In genomic region chr8:122807907-122808306, GRCm38 (mm10) we compare ENCODE assay signal across 17 mouse cellular contexts. TPM values are rescaled to one million over a fixed set of nuclear protein-coding genes. Genes with fewer than 3 reads are reported as not detected.
DNase-seq lines count a peak whose midpoint lies in the region; ATAC-seq and TF ChIP-seq lines count a peak whose summit lies in the region.
"Had no signal": no experiment of that assay in that cellular context is flagged by ENCODE, and none has a peak within 500 bp of the region (broad histone marks: within the 10 kb centered on the region; RNA-seq: fewer than 3 reads in every experiment).

No protein-coding gene starts in this region.

- peaks cover 36% of the 10 kb centered on the region for H3K27me3 ChIP-seq in forebrain, embryonic 13.5 days
- peaks cover 86% of the 10 kb centered on the region for H3K27me3 ChIP-seq in forebrain, embryonic 10.5 days (ENCODE audit: poor library complexity, severe bottlenecking)
- no peaks in the 10 kb centered on the region for H3K27me3 ChIP-seq in forebrain, postnatal 0 days (ENCODE audit: insufficient read depth, low read length)
- H3K27me3 ChIP-seq in midbrain, embryonic 15.5 days (replicated peaks) = no peaks in the 10 kb centered on the region
- H3K27me3 ChIP-seq: stomach, embryonic 15.5 days had no signal

- no peak for TF ChIP-seq CTCF in forebrain, postnatal 0 days (IDR thresholded peaks at IDR 0.05; ENCODE audit: low read depth)

- WGBS in forebrain, embryonic 13.5 days = 74% methylated on average over 4 of the region's 4 CpGs
- 83% methylated on average over 4 of the region's 4 CpGs for WGBS in forebrain, embryonic 10.5 days
- 48% methylated on average over 4 of the region's 4 CpGs for WGBS in forebrain, postnatal 0 days
- 74% methylated on average over 4 of the region's 4 CpGs for WGBS in midbrain, embryonic 15.5 days

- no peak for DNase-seq in forebrain, embryonic 10.5 days (ENCODE audit: extremely low spot score, low spot score)
- DNase-seq in left cerebral cortex, postnatal 4 days = peak; percentile 53
- DNase-seq in left cerebral cortex, postnatal 36 days (ENCODE audit: low spot score in 2 of 2) = no peak
- DNase-seq in forebrain, postnatal 0 days = peak; percentile 57
- DNase-seq in lung, postnatal 10 days = no peak
- no peak for DNase-seq in urinary bladder, postnatal 14 days (ENCODE audit: low spot score)
- DNase-seq: kidney, adult 11 months; liver, postnatal 0 days; right cerebral cortex, postnatal 25 days; thymus, postnatal 36 days had no signal

- peaks cover 3% of the 10 kb centered on the region; the same call in 1 of the 2 replicates for H3K36me3 ChIP-seq in forebrain, embryonic 13.5 days (ENCODE audit: poor library complexity, severe bottlenecking)
- H3K36me3 ChIP-seq in forebrain, embryonic 10.5 days (replicated peaks) = peaks cover 18% of the 10 kb centered on the region; the same call in 1 of the 2 replicates
- peaks cover 6% of the 10 kb centered on the region for H3K36me3 ChIP-seq in forebrain, postnatal 0 days (ENCODE audit: insufficient read depth)
- H3K36me3 ChIP-seq in midbrain, embryonic 15.5 days (replicated peaks) = no peaks in the 10 kb centered on the region
- H3K36me3 ChIP-seq: stomach, embryonic 15.5 days had no signal

- H3K4me3 ChIP-seq in forebrain, embryonic 13.5 days = no peak overlapping the region
- no peak overlapping the region for H3K4me3 ChIP-seq in forebrain, embryonic 10.5 days
- H3K4me3 ChIP-seq in forebrain, postnatal 0 days (ENCODE audit: low read depth, low read length) = no peak overlapping the region
- H3K4me3 ChIP-seq in midbrain, embryonic 15.5 days = no peak overlapping the region
- H3K4me3 ChIP-seq: erythroblast, embryonic 14.5 days; heart, embryonic 13.5 days; stomach, embryonic 15.5 days had no signal

- no peak overlapping the region for H3K4me2 ChIP-seq in forebrain, embryonic 13.5 days
- H3K4me2 ChIP-seq in forebrain, postnatal 0 days (ENCODE audit: low read depth) = no peak overlapping the region
- no peak overlapping the region for H3K4me2 ChIP-seq in midbrain, embryonic 15.5 days
- H3K4me2 ChIP-seq: heart, embryonic 13.5 days; stomach, embryonic 15.5 days had no signal

- no peak for ATAC-seq in forebrain, embryonic 13.5 days
- ATAC-seq in forebrain, postnatal 0 days = no peak
- no peak for ATAC-seq in midbrain, embryonic 15.5 days (replicated peaks)
- ATAC-seq: liver, postnatal 0 days had no signal

- peaks cover 80% of the 10 kb centered on the region for H3K4me1 ChIP-seq in forebrain, embryonic 13.5 days
- peaks cover 44% of the 10 kb centered on the region for H3K4me1 ChIP-seq in forebrain, embryonic 10.5 days
- peaks cover 30% of the 10 kb centered on the region for H3K4me1 ChIP-seq in forebrain, postnatal 0 days (ENCODE audit: insufficient read depth)
- peaks cover 75% of the 10 kb centered on the region for H3K4me1 ChIP-seq in midbrain, embryonic 15.5 days
- H3K4me1 ChIP-seq: heart, embryonic 13.5 days; stomach, embryonic 15.5 days had no signal

- no peaks in the 10 kb centered on the region for H3K9me3 ChIP-seq in forebrain, embryonic 13.5 days (replicated peaks)
- H3K9me3 ChIP-seq in forebrain, embryonic 10.5 days = no peaks in the 10 kb centered on the region
- no peaks in the 10 kb centered on the region for H3K9me3 ChIP-seq in forebrain, postnatal 0 days (ENCODE audit: low read length)
- no peaks in the 10 kb centered on the region for H3K9me3 ChIP-seq in midbrain, embryonic 15.5 days
- H3K9me3 ChIP-seq: heart, embryonic 13.5 days; stomach, embryonic 15.5 days had no signal

- H3K27ac ChIP-seq in forebrain, embryonic 13.5 days = peak overlapping the region; percentile 97
- H3K27ac ChIP-seq in forebrain, embryonic 10.5 days = no peak overlapping the region
- 0 out of 2 replicates have a peak overlapping the region, but pooled peaks have one; percentile 15 for H3K27ac ChIP-seq in forebrain, postnatal 0 days (ENCODE audit: low read depth, low read length)
- H3K27ac ChIP-seq in midbrain, embryonic 15.5 days = peak overlapping the region; percentile 88; the same call in 1 of the 2 replicates
- H3K27ac ChIP-seq: heart, embryonic 13.5 days; stomach, embryonic 15.5 days had no signal

- 0 out of 2 replicates have a peak overlapping the region, but pooled peaks have one; percentile 31 for H3K9ac ChIP-seq in forebrain, embryonic 13.5 days
- no peak overlapping the region for H3K9ac ChIP-seq in forebrain, postnatal 0 days
- no peak overlapping the region for H3K9ac ChIP-seq in midbrain, embryonic 15.5 days
- H3K9ac ChIP-seq: heart, embryonic 13.5 days; liver, postnatal 0 days; stomach, embryonic 15.5 days had no signal

- intact Hi-C loops in left cerebral cortex, postnatal 4 days (cut with DNase I) = no loop called here
- intact Hi-C loops in left cerebral cortex, postnatal 36 days (cut with DNase I) = no loop called here

RNA-seq across cellular contexts. Expression of gene Acsf3, which starts 32.6 kb away (rescaled TPM):
- 15.4 and 17.4 TPM in 2 replicates for polyA plus RNA-seq in forebrain, embryonic 13.5 days (2015; fragmentation: Nextera tagmentation; extraction: Ambion mirVana)
- 19.0 and 19.1 TPM in 2 replicates for polyA plus RNA-seq in forebrain, embryonic 10.5 days (2016; fragmentation: Nextera tagmentation; extraction: Ambion mirVana)
- total RNA-seq in left cerebral cortex, postnatal 4 days (2021) = 10 to 100 TPM; 17.4 to 17.8 TPM
- total RNA-seq in left cerebral cortex, postnatal 36 days (2021) = 10 to 100 TPM; 20.5 to 23.9 TPM
- 18.5 and 25.6 TPM in 2 replicates for total RNA-seq in forebrain, postnatal 0 days (2014; rRNA removed)
- 13.2 and 16.9 TPM in 2 replicates for polyA plus RNA-seq in forebrain, postnatal 0 days (2015; fragmentation: Nextera tagmentation; extraction: Ambion mirVana)
- 16.4 and 18.3 TPM in 2 replicates for polyA plus RNA-seq in midbrain, embryonic 15.5 days (2015; fragmentation: Nextera tagmentation; extraction: Ambion mirVana)

RNA-seq across cellular contexts. Expression of gene Cdh15, which starts 39.9 kb away (rescaled TPM):
- polyA plus RNA-seq in forebrain, embryonic 13.5 days (2015; fragmentation: Nextera tagmentation; extraction: Ambion mirVana) = 0.28 and 0.74 TPM in 2 replicates
- polyA plus RNA-seq in forebrain, embryonic 10.5 days (2016; fragmentation: Nextera tagmentation; extraction: Ambion mirVana) = 0.71 and 0.72 TPM in 2 replicates
- total RNA-seq in left cerebral cortex, postnatal 4 days (2021) = 1 to 10 TPM; 1.2 to 1.7 TPM
- total RNA-seq in left cerebral cortex, postnatal 36 days (2021) = under 1 TPM; 0.59 to 0.89 TPM
- 1.7 and 1.8 TPM in 2 replicates for total RNA-seq in forebrain, postnatal 0 days (2014; rRNA removed)
- 2.7 and 3.3 TPM in 2 replicates for polyA plus RNA-seq in forebrain, postnatal 0 days (2015; fragmentation: Nextera tagmentation; extraction: Ambion mirVana)
- polyA plus RNA-seq in midbrain, embryonic 15.5 days (2015; fragmentation: Nextera tagmentation; extraction: Ambion mirVana) = 2.0 and 2.1 TPM in 2 replicates
- total RNA-seq: common myeloid progenitor, adult 5-6 weeks; megakaryocyte progenitor cell, adult 5-6 weeks had no signal
- polyA plus RNA-seq: erythroblast, embryonic 14.5 days; liver, postnatal 0 days had no signal

Comparison
In these comparisons a context has a peak if more than half of its experiments do, and no peak if none do; other contexts are left out.
1. DNase-seq: peak in left cerebral cortex, postnatal 4 days (single experiment) and forebrain, postnatal 0 days (single experiment); none in forebrain, embryonic 10.5 days (single experiment), left cerebral cortex, postnatal 36 days (0 of 2), lung, postnatal 10 days (single experiment) and urinary bladder, postnatal 14 days (single experiment).